Comparison of ENCODE assay signal across 19 mouse cellular contexts in genomic region chr8:106834899-106835298, GRCm38 (mm10). TPM values are rescaled to one million over a fixed set of nuclear protein-coding genes. Genes with fewer than 3 reads are reported as not detected.
DNase-seq lines count a peak whose midpoint lies in the region; ATAC-seq and TF ChIP-seq lines count a peak whose summit lies in the region.
"Had no signal": no experiment of that assay in that cellular context is flagged by ENCODE, and none has a peak within 500 bp of the region (broad histone marks: within the 10 kb centered on the region; RNA-seq: fewer than 3 reads in every experiment).

No protein-coding gene starts in this region.

- no peak for TF ChIP-seq CTCF in kidney, adult 2 months (conservative IDR thresholded peaks at IDR 0.05; ENCODE audit: insufficient read depth, insufficient read length, low read depth, low read length)

- no peaks in the 10 kb centered on the region for H3K9me3 ChIP-seq in kidney, embryonic 15.5 days (replicated peaks)
- H3K9me3 ChIP-seq in heart, embryonic 11.5 days (replicated peaks; ENCODE audit: control insufficient read depth, low read length): no peaks in the 10 kb centered on the region
- H3K9me3 ChIP-seq: hindbrain, embryonic 10.5 days; midbrain, embryonic 15.5 days had no signal

- no peaks in the 10 kb centered on the region for H3K4me1 ChIP-seq in kidney, adult 2 months (ENCODE audit: control insufficient read depth, insufficient read depth, low read length)
- peaks cover 13% of the 10 kb centered on the region for H3K4me1 ChIP-seq in kidney, embryonic 15.5 days
- H3K4me1 ChIP-seq in heart, embryonic 11.5 days (ENCODE audit: control insufficient read depth, insufficient read depth, low read length): peaks cover 18% of the 10 kb centered on the region

- TF ChIP-seq POLR2A in kidney, adult 2 months (IDR thresholded peaks at IDR 0.05; ENCODE audit: low read depth, low read length): no peak

- WGBS in kidney, adult 2 months: 70% methylated on average over 1 of the region's 1 CpGs
- 64% methylated on average over 1 of the region's 1 CpGs for WGBS in kidney, embryonic 15.5 days
- 32% methylated on average over 1 of the region's 1 CpGs for WGBS in heart, embryonic 11.5 days (ENCODE audit: insufficient replicate concordance)

- H3K36me3 ChIP-seq in kidney, adult 2 months (ENCODE audit: control insufficient read depth, insufficient read depth, low read length): no peaks in the 10 kb centered on the region
- H3K36me3 ChIP-seq in kidney, embryonic 15.5 days: peaks cover 1% of the 10 kb centered on the region; the same call in 1 of the 2 replicates
- no peaks in the 10 kb centered on the region for H3K36me3 ChIP-seq in heart, embryonic 11.5 days (ENCODE audit: control insufficient read depth, insufficient read depth, low read length)
- H3K36me3 ChIP-seq: midbrain, embryonic 15.5 days had no signal

- no peak overlapping the region for H3K27ac ChIP-seq in kidney, adult 2 months (ENCODE audit: insufficient read depth, low read depth, low read length)
- H3K27ac ChIP-seq in kidney, embryonic 15.5 days: no peak overlapping the region
- H3K27ac ChIP-seq in heart, embryonic 11.5 days (ENCODE audit: low read depth, low read length): peak overlapping the region; percentile 37; the same call in 1 of the 2 replicates
- H3K27ac ChIP-seq: gastrocnemius, adult 2 months; hindbrain, embryonic 10.5 days; layer of hippocampus, adult 2 months; midbrain, embryonic 15.5 days; stomach, postnatal 0 days had no signal

- H3K27me3 ChIP-seq in kidney, adult 2 months (replicated peaks; ENCODE audit: control insufficient read depth, insufficient read depth, low read length): no peaks in the 10 kb centered on the region
- no peaks in the 10 kb centered on the region for H3K27me3 ChIP-seq in kidney, embryonic 15.5 days
- H3K27me3 ChIP-seq in heart, embryonic 11.5 days (ENCODE audit: control insufficient read depth, insufficient read depth, low read length): no peaks in the 10 kb centered on the region
- H3K27me3 ChIP-seq: midbrain, embryonic 15.5 days had no signal

- peak; percentile 71 for DNase-seq in kidney, adult 2 months
- peak; percentile 36 for DNase-seq in heart, postnatal 25 days (ENCODE audit: low spot score)
- DNase-seq in yolk sac, embryonic 10.5 days (ENCODE audit: low spot score): no peak
- no peak for DNase-seq in liver
- no peak for DNase-seq in right cerebral cortex, postnatal 10 days (ENCODE audit: low spot score in 2 of 2)
- DNase-seq: adrenal gland, adult 8-10 months; cerebellum, postnatal 36 days; gastrocnemius, adult 2 months; lung, embryonic 14.5 days; thymus, postnatal 4 days had no signal

- no peak overlapping the region for H3K4me2 ChIP-seq in kidney, embryonic 15.5 days
- no peak overlapping the region for H3K4me2 ChIP-seq in heart, embryonic 11.5 days
- H3K4me2 ChIP-seq: liver, embryonic 11.5 days; lung, embryonic 14.5 days; midbrain, embryonic 15.5 days had no signal

- no peak for ATAC-seq in kidney, embryonic 15.5 days (replicated peaks; ENCODE audit: low FRiP score)
- no peak for ATAC-seq in heart, embryonic 11.5 days (replicated peaks; ENCODE audit: insufficient number of reproducible peaks, low FRiP score, low TSS enrichment)
- ATAC-seq: forebrain, embryonic 16.5 days; midbrain, embryonic 15.5 days had no signal

- intact Hi-C loops in heart, postnatal 25 days (cut with DNase I): loop anchor here (5.0 kb wide), 2 partner anchors 37 to 63 kb away; partner anchors contain the start of gene Has3

- no peak overlapping the region for H3K4me3 ChIP-seq in kidney, adult 2 months (ENCODE audit: insufficient read depth, low read depth, low read length)
- no peak overlapping the region for H3K4me3 ChIP-seq in kidney, embryonic 15.5 days (replicated peaks)
- H3K4me3 ChIP-seq in heart, embryonic 11.5 days (ENCODE audit: low read depth, low read length): no peak overlapping the region
- H3K4me3 ChIP-seq: gastrocnemius, adult 2 months; hindbrain, embryonic 10.5 days; layer of hippocampus, adult 2 months; midbrain, embryonic 15.5 days had no signal

- H3K9ac ChIP-seq in kidney, embryonic 15.5 days: no peak overlapping the region
- no peak overlapping the region for H3K9ac ChIP-seq in heart, embryonic 11.5 days (ENCODE audit: low read depth, low read length)
- H3K9ac ChIP-seq: lung, embryonic 14.5 days; midbrain, embryonic 15.5 days had no signal

RNA-seq across cellular contexts. Expression of gene Has3, which starts 35.1 kb away (rescaled TPM):
- 0.72 and 0.98 TPM in 2 replicates for polyA plus RNA-seq in kidney, adult 2 months (2012; rRNA removed)
- polyA plus RNA-seq in kidney, embryonic 15.5 days (2015; fragmentation: Nextera tagmentation; extraction: Ambion mirVana): 1.2 and 1.5 TPM in 2 replicates
- 0.08 and 0.17 TPM in 2 replicates for polyA plus RNA-seq in heart, embryonic 11.5 days (2014; fragmentation: Nextera tagmentation; extraction: Ambion mirVana)
- total RNA-seq in heart, postnatal 25 days (2021): 1 to 10 TPM; 1.0 to 1.7 TPM
- total RNA-seq: megakaryocyte, adult 5-6 weeks had no signal

RNA-seq across cellular contexts. Expression of gene Utp4, which starts 58.5 kb away (rescaled TPM):
- 24.1 and 24.5 TPM in 2 replicates for polyA plus RNA-seq in kidney, adult 2 months (2012; rRNA removed)
- polyA plus RNA-seq in kidney, embryonic 15.5 days (2015; fragmentation: Nextera tagmentation; extraction: Ambion mirVana): 85.8 and 86.4 TPM in 2 replicates
- 53.9 and 56.9 TPM in 2 replicates for polyA plus RNA-seq in heart, embryonic 11.5 days (2014; fragmentation: Nextera tagmentation; extraction: Ambion mirVana)
- total RNA-seq in heart, postnatal 25 days (2021): 10 to 100 TPM; 17.7 to 19.1 TPM

Comparison
In these comparisons a context has a peak if more than half of its experiments do, and no peak if none do; other contexts are left out.
1. DNase-seq: peak in kidney, adult 2 months (single experiment) and heart, postnatal 25 days (single experiment); none in yolk sac, embryonic 10.5 days (single experiment), liver (single experiment) and right cerebral cortex, postnatal 10 days (0 of 2).